Mouse (Mus musculus): ENCODE measurements at regions not wholly inside any gene's neighbourhood (a gene's known extent, or its start where the extent isn't known, plus 50 kb on each side); places are given as distances from the start of the nearest gene placed in this dataset.

DNA sequence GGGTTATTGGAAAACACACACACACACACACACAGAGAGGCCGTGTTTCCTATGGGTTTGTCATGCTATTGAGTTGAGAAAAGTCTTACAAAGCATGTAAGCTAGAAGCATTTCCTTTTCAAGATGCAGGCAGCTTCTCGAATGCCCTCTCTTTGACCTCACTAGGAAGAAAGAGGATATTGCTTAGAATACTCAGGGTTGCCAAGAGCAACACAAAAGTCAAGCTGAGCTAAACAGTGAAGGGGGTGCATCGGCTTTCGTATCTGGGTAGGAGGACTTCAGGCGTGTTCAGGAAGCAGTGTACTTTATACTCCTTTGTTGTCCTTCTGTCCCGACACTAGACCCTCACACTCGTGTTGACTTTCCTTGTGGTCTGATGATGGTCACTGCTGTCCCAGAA lies 246.5 kb downstream of the Prex1 start:
- TF ChIP-seq POLR2A (IDR thresholded peaks at IDR 0.05; ENCODE audit: borderline replicate concordance, insufficient read depth, low read length) (no peak), CTCF (IDR thresholded peaks at IDR 0.05; ENCODE audit: borderline replicate concordance, insufficient read depth, low read depth, low read length) (no peak)
